Mouse (Mus musculus) kidney, adult 2 months (tissue): Measurements from ENCODE around the gene Cdc42bpg. TPM values are rescaled to one million over a fixed set of nuclear protein-coding genes. Genes with fewer than 3 reads are reported as not detected.

Experiments used
- DNase-seq: peaks from one replicate; pipeline ENCODE4 v3.0.0; 2021
- H3K27ac ChIP-seq: fragments of 200-500 bp; 2 replicates; pipeline ENCODE4 v1.5.1; 2012; ENCODE audit warnings: low read depth, low read length, control low read depth, inconsistent platforms; ENCODE audit not compliant: insufficient read depth
- H3K27me3 ChIP-seq: fragments of 200-500 bp; replicated peaks from 2 replicates; pipeline ENCODE4 v1.6.1; 2012; ENCODE audit warnings: mild to moderate bottlenecking, moderate library complexity, low read length, inconsistent platforms; ENCODE audit not compliant: control insufficient read depth, insufficient read depth
- H3K36me3 ChIP-seq: fragments of 200-500 bp; 2 replicates; pipeline ENCODE4 v1.6.1; 2012; ENCODE audit warnings: mild to moderate bottlenecking, moderate library complexity, low read length, inconsistent platforms; ENCODE audit not compliant: control insufficient read depth, insufficient read depth
- H3K4me1 ChIP-seq: fragments of 200-500 bp; 2 replicates; pipeline ENCODE4 v1.6.1; 2011; ENCODE audit warnings: low read length; ENCODE audit not compliant: control insufficient read depth, insufficient read depth
- H3K4me3 ChIP-seq: fragments of 200-500 bp; 2 replicates; pipeline ENCODE4 v1.5.1; 2011; ENCODE audit warnings: mild to moderate bottlenecking, low read depth, low read length, control low read depth; ENCODE audit not compliant: insufficient read depth
- CTCF ChIP-seq: fragments of 200-500 bp; conservative IDR thresholded peaks from 2 replicates; pipeline ENCODE4 v1.5.1; 2011; ENCODE audit warnings: low read depth, mild to moderate bottlenecking, control low read depth, low read length, moderate library complexity, mixed read lengths; ENCODE audit not compliant: insufficient read depth, insufficient read length
- POLR2A ChIP-seq: fragments of 200-500 bp; IDR thresholded peaks from one replicate; pipeline ENCODE4 v1.6.1; 2011; ENCODE audit warnings: low read depth, low read length, control low read depth
- WGBS: fragments of 180-500 bp; shearing (Covaris S2); methylation state at CpG from one replicate; pipeline ENCODE4 v1.1.7; 2018; 5-methylcytosine and 5-hydroxymethylcytosine counted together
- polyA plus RNA-seq: library from polyadenylated mRNA; depleted of rRNA; stranded (reverse); fragments of >200 nt; gene quantifications from 2 replicates; pipeline ENCODE4 v1.2.3, GENCODE M21; 2012

Gene Cdc42bpg
- polyA plus RNA-seq, 1 experiment: 26.6 TPM

GRCm38 (mm10) chr19:6299003-6299402 is 7.3 kb upstream of the Cdc42bpg start:
- peaks cover 3% of the 10 kb centered on the region; the same call in 1 of the 2 replicates for H3K4me1 ChIP-seq
- H3K27me3 ChIP-seq: no peaks in the 10 kb centered on the region
- no peak overlapping the region for H3K4me3 ChIP-seq
- DNase-seq: no peak
- 50% methylated on average over 4 of the region's 4 CpGs for WGBS
- 0 out of 2 replicates have a peak, but pooled peaks cover 2% of the 10 kb centered on the region for H3K36me3 ChIP-seq
- TF ChIP-seq POLR2A (no peak), CTCF (no peak)
- peak overlapping the region; percentile 10; the same call in 1 of the 2 replicates for H3K27ac ChIP-seq

- H3K4me1 ChIP-seq: peaks cover 5% of the 10 kb centered on the region; the same call in 1 of the 2 replicates
- WGBS: 71% methylated on average over 7 of the region's 7 CpGs
- no peak overlapping the region for H3K4me3 ChIP-seq
- peak overlapping the region; percentile 84 for H3K27ac ChIP-seq
- no peaks in the 10 kb centered on the region for H3K27me3 ChIP-seq
- 0 out of 2 replicates have a peak, but pooled peaks cover 2% of the 10 kb centered on the region for H3K36me3 ChIP-seq
- no peak for TF ChIP-seq POLR2A
- TF ChIP-seq CTCF: 0 out of 2 replicates have a peak, but pooled peaks have one; percentile 3
- DNase-seq: peak; percentile 49
Observed at GRCm38 (mm10) chr19:6299450-6300267, 6.6 kb upstream of the Cdc42bpg start.

DNA sequence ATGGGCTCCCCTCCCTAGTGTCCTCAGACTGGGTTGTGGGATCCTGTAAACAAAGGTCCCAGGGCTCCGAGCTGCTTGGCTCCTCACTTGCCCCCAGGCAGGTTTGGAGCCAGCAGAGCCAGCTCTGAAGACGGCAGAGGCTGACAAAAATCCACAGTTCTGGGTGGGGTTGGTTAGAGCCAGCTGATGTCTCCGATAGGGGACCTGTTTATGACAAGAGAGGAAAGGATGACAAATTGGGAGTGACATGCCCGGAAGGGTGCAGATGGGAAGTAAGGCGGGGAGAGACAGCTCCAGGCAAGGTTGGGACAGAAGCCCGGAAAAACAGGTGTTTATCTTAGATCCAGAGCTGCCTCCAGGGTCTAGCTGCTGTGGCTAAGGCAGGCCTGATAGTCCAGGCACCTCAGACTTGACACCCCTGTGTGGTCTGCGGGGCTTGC is 5.8 kb upstream of the Cdc42bpg start:
- TF ChIP-seq POLR2A (no peak), CTCF (no peak)
- peak; percentile 79 for DNase-seq
- Histone ChIP-seq H3K27ac (peak overlapping the region; percentile 84), H3K27me3 (no peaks in the 10 kb centered on the region), H3K4me3 (no peak overlapping the region), H3K4me1 (peaks cover 6% of the 10 kb centered on the region; the same call in 1 of the 2 replicates), H3K36me3 (0 out of 2 replicates have a peak, but pooled peaks cover 2% of the 10 kb centered on the region)
- 70% methylated on average over 7 of the region's 7 CpGs for WGBS

DNA sequence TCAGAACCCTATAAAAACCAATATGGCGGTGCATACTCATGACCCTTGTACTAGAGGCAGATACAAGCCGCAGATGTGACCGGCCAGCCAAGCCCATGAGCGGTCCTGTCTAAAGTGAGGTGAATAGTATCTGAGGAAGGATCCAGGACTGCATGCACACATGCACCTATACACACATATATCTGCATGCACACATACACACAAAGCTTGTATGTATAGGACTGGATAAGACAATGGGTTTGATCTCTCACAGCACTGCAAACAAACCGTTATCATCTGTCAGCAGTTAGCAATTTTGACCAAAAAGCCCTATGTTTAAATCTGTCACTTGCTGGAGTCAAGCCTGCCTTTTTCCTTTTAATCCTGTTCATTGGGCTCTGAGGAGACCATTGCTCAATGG is 4.1 kb upstream of the Cdc42bpg start:
- DNase-seq: no peak
- Histone ChIP-seq H3K27ac (no peak overlapping the region), H3K36me3 (0 out of 2 replicates have a peak, but pooled peaks cover 2% of the 10 kb centered on the region), H3K4me3 (no peak overlapping the region), H3K27me3 (no peaks in the 10 kb centered on the region), H3K4me1 (peaks cover 13% of the 10 kb centered on the region)
- no peak for TF ChIP-seq CTCF
- no peak for TF ChIP-seq POLR2A
- WGBS: 93% methylated on average over 5 of the region's 5 CpGs

DNA sequence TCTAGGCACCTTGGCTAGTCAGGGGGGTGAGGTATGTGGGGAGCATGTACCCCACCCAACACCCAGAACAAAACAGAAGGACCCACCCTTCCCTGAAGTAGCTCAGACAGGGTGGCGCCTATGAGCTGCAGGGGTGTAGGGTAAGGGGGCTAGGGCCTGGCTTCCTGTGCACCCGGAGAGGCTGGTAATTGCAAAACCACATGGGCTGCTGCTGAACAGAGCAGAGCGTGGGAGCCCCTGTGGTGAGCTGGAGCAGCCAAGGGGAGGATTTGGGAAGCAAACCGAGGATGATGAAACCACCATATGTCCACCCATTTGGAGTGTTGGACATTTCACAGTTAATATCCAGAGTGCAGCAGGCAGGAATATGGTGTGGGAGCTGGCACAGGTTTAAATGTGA is 3.7 kb upstream of the Cdc42bpg start:
- 41% methylated on average over 4 of the region's 4 CpGs for WGBS
- DNase-seq: no peak
- TF ChIP-seq POLR2A: no peak
- no peak for TF ChIP-seq CTCF
- H3K4me3 ChIP-seq: no peak overlapping the region
- H3K27me3 ChIP-seq: no peaks in the 10 kb centered on the region
- H3K27ac ChIP-seq: no peak overlapping the region
- peaks cover 14% of the 10 kb centered on the region for H3K4me1 ChIP-seq
- 0 out of 2 replicates have a peak, but pooled peaks cover 2% of the 10 kb centered on the region for H3K36me3 ChIP-seq

DNA sequence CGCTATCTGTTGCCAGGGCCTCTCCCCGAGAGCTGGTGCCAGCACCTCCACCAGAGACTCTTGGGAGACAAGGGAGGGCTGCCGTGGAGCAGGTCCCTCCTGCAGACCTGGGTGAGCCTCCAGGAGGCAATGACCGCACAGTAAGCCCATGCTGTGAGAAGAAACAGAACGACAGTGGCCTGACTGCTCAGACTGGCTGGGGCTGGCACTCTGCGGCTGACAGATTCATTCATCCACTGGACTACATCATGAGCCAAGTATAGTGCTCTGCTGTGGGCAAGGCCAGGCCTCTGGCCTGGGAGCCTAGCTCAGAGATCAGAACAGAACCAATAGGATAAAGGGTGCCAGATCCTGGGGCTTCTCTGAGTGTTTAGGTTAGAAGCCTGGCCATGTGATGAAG is 2.4 kb upstream of the Cdc42bpg start:
- no peaks in the 10 kb centered on the region for H3K36me3 ChIP-seq
- no peaks in the 10 kb centered on the region for H3K27me3 ChIP-seq
- DNase-seq: no peak
- WGBS: 55% methylated on average over 6 of the region's 6 CpGs
- peaks cover 18% of the 10 kb centered on the region for H3K4me1 ChIP-seq
- TF ChIP-seq POLR2A: no peak
- no peak for TF ChIP-seq CTCF
- no peak overlapping the region for H3K4me3 ChIP-seq
- no peak overlapping the region for H3K27ac ChIP-seq

DNA sequence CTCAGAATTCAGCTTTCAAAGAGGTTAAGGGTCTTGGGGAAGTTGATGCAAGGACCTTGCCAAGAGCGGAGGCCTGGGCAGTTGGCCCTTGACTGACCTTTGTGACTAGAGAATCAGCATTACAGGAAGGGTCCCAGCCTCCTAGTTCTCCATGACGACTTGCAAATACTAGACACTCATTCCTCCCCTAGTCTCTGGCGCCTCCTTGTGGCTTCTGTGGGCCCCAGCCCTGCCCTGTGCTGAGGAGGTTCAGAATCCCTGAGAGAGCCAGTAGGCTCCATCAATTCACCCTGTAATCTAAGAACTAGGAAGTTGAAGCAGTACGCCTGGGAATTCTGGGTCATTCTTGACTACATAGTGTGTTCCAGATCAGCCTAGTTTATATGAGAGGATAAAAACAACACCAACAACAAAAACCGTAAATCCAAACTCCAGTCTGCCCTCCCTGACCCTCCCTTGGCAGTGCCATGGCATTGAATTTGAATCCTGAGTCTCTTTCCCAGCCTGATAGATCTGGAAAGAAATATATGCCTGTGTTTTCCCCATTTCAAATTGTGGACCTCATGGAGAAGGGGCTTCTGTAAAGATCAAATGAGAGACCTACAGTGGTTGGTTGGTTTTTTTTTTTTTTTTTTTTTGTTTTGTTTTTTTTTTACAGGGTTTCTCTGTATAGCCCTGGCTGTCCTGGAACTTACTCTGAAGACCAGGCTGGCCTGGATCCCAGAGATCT is 1.3 kb upstream of the Cdc42bpg start:
- 11% methylated on average over 5 of the region's 5 CpGs for WGBS
- H3K27me3 ChIP-seq: no peaks in the 10 kb centered on the region
- H3K4me1 ChIP-seq: peaks cover 18% of the 10 kb centered on the region
- TF ChIP-seq POLR2A (no peak), CTCF (peak; percentile 97)
- H3K36me3 ChIP-seq: no peaks in the 10 kb centered on the region
- peak; percentile 94 for DNase-seq
- H3K4me3 ChIP-seq: no peak overlapping the region
- H3K27ac ChIP-seq: peak overlapping the region; percentile 58; the same call in 1 of the 2 replicates
